Mouse (Mus musculus) midbrain, embryonic 11.5 days (tissue): ENCODE measurements around the gene Zfp212. TPM values are rescaled to one million over a fixed set of nuclear protein-coding genes. Genes with fewer than 3 reads are reported as not detected.

Experiments used
- ATAC-seq: fragments of 200-750 bp; cut with Nextera tagmentation; 2 replicates; pipeline ENCODE4 v1.8.0; 2017; ENCODE audit warnings: moderate TSS enrichment, moderate library complexity; ENCODE audit not compliant: low FRiP score
- DNase-seq: peaks from one replicate; pipeline ENCODE4 v3.0.0; 2015; ENCODE audit warnings: low spot score; ENCODE audit errors: missing footprints
- H3K27ac ChIP-seq: fragments of 300-500 bp; sonication (generic); 2 replicates; pipeline ENCODE4 v1.5.1; 2014; ENCODE audit warnings: low read depth, low read length
- H3K27me3 ChIP-seq: fragments of 300-500 bp; sonication (generic); 2 replicates; pipeline ENCODE4 v1.6.1; 2014; ENCODE audit warnings: mild to moderate bottlenecking, low read length, moderate library complexity, mixed read lengths; ENCODE audit not compliant: control insufficient read depth, insufficient read depth
- H3K36me3 ChIP-seq: fragments of 300-500 bp; sonication (generic); 2 replicates; pipeline ENCODE4 v1.6.1; 2014; ENCODE audit warnings: mild to moderate bottlenecking, low read length, moderate library complexity, mixed read lengths; ENCODE audit not compliant: control insufficient read depth, insufficient read depth
- H3K4me1 ChIP-seq: fragments of 300-500 bp; sonication (generic); 2 replicates; pipeline ENCODE4 v1.6.1; 2014; ENCODE audit warnings: low read length; ENCODE audit not compliant: control insufficient read depth, insufficient read depth
- H3K4me2 ChIP-seq: fragments of 300-500 bp; sonication (generic); 2 replicates; pipeline ENCODE4 v1.6.1; 2014; ENCODE audit warnings: mild to moderate bottlenecking, moderate library complexity
- H3K4me3 ChIP-seq: fragments of 300-500 bp; sonication (generic); 2 replicates; pipeline ENCODE4 v1.5.1; 2014; ENCODE audit warnings: low read depth, low read length
- H3K9ac ChIP-seq: fragments of 300-500 bp; sonication (generic); 2 replicates; pipeline ENCODE4 v1.6.1; 2014; ENCODE audit warnings: low read length
- H3K9me3 ChIP-seq: fragments of 300-500 bp; sonication (generic); 2 replicates; pipeline ENCODE4 v1.6.1; 2016; ENCODE audit warnings: low read length; ENCODE audit not compliant: control insufficient read depth
- WGBS: fragments of 180-500 bp; shearing (Covaris S2); extraction: QIAGEN DNeasy Blood & Tissue Kit; methylation state at CpG from one replicate; pipeline ENCODE4 v1.1.7; 2014; 5-methylcytosine and 5-hydroxymethylcytosine counted together
- polyA plus RNA-seq: library from polyadenylated mRNA; unstranded; fragments of >200 nt; fragmentation: Nextera tagmentation; extraction: Ambion mirVana; gene quantifications from 2 replicates; pipeline ENCODE4 v1.2.1, GENCODE M21; 2014

Gene Zfp212
- polyA plus RNA-seq, 1 experiment from 2014 or later = 13.1 TPM

DNA sequence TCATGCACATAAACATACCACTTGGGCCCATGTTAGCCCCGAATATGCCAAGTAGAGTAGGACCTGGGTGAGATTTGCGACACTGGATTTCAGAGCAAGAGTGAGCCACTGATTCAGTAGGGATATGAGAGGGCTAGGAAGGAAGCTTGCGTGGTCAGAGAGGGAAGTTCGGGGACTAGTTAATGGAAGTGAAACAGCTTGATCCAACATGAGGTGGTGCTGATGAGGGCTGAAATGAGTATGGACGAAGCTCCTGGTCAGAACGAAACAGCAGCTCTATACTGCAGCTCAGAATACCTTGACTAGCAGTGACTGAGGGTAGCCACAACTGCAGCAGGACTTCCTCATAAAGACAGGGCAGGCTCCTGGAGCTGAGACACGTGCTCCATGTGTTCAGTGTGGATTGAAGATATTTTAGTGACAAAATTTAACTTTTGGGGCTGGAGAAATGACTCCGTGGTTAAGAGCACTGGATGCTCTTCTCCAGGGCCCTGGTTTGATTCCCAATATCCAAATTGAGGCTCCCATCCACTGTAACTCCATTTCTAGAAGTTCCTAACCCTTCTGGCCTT, 31.4 kb upstream of the Zfp212 start:
- no peaks in the 10 kb centered on the region for H3K9me3 ChIP-seq
- WGBS = 88% methylated on average over 8 of the region's 8 CpGs
- H3K36me3 ChIP-seq = peaks cover 33% of the 10 kb centered on the region
- no peak overlapping the region for H3K4me2 ChIP-seq
- no peak overlapping the region for H3K9ac ChIP-seq
- no peaks in the 10 kb centered on the region for H3K27me3 ChIP-seq
- DNase-seq (no peak), ATAC-seq (no peak)
- H3K27ac ChIP-seq = no peak overlapping the region
- H3K4me1 ChIP-seq = no peaks in the 10 kb centered on the region
- H3K4me3 ChIP-seq = no peak overlapping the region

DNA sequence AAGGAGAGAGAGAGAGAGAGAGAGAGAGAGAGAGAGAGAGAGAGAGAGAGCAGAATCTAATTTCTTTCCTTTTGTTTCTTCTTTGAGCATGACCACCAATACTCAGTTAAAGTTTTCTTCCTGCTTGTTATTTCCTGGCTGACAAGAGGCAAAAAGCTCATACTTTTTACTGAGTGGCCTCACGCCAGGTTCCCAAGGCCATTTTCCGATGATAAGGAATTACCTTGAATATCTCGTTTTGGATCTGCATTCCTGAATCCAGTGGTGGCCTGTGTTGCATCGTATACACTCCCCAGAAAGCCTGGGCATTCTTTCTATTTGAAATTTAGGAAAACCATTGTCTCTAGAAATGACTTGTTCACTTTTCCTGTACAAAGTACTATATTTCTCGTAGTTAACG, 20.9 kb upstream of the Zfp212 start:
- no peaks in the 10 kb centered on the region for H3K9me3 ChIP-seq
- H3K27me3 ChIP-seq = peaks cover 8% of the 10 kb centered on the region
- H3K27ac ChIP-seq = no peak overlapping the region
- ATAC-seq (no peak), DNase-seq (no peak)
- 90% methylated on average over 6 of the region's 6 CpGs for WGBS
- no peak overlapping the region for H3K4me2 ChIP-seq
- no peak overlapping the region for H3K9ac ChIP-seq
- peaks cover 6% of the 10 kb centered on the region for H3K36me3 ChIP-seq
- no peak overlapping the region for H3K4me3 ChIP-seq
- no peaks in the 10 kb centered on the region for H3K4me1 ChIP-seq

DNA sequence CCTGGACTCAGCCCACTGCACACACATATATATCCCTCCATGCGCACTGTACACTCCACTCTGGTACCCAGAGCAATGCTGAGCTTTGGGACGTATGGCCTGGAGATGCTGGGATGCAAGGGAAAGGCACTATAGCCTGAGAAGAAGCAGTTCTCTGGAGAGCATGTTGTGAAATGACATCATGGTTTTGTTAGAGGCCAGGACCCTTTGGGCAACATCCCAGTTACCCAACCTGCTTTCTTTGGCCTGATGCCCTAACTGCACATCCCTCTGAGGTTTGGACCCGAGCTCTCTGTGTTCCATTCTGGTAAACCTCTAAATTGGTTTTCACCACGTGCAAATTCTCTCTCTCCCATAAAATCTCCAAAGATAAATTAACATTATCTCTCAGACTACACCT, 16.7 kb upstream of the Zfp212 start:
- no peak overlapping the region for H3K27ac ChIP-seq
- ATAC-seq = no peak
- no peak overlapping the region for H3K9ac ChIP-seq
- no peak overlapping the region for H3K4me3 ChIP-seq
- peaks cover 8% of the 10 kb centered on the region for H3K27me3 ChIP-seq
- 84% methylated on average over 4 of the region's 4 CpGs for WGBS
- no peaks in the 10 kb centered on the region for H3K9me3 ChIP-seq
- no peaks in the 10 kb centered on the region for H3K4me1 ChIP-seq
- no peak overlapping the region for H3K4me2 ChIP-seq
- DNase-seq = no peak
- peaks cover 15% of the 10 kb centered on the region for H3K36me3 ChIP-seq

DNA sequence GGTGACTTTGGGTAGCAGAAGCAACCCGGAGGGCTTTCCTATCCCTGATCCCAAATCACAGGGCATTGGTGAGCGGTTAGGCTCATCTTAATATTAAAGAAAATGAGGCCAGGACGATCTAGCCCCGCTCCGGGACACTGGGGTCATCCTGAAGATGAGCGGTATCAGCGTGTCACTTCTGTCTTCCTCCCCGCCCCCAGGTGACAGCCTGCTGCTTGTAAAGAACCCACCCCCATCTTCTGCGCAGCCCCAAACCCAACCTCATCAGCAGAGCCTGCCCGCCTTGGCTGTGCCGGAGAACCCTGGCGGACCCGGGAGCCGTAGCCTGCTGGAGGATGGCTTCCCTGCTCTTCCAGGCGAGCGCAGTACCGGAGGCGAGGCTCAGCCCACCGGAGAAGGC, 15.9 kb upstream of the Zfp212 start:
- no peak for ATAC-seq
- H3K4me2 ChIP-seq = no peak overlapping the region
- peaks cover 8% of the 10 kb centered on the region for H3K27me3 ChIP-seq
- no peak overlapping the region for H3K27ac ChIP-seq
- H3K4me1 ChIP-seq = no peaks in the 10 kb centered on the region
- H3K36me3 ChIP-seq = peaks cover 15% of the 10 kb centered on the region
- no peaks in the 10 kb centered on the region for H3K9me3 ChIP-seq
- no peak overlapping the region for H3K4me3 ChIP-seq
- DNase-seq = no peak
- 23% methylated on average over 19 of the region's 19 CpGs for WGBS
- no peak overlapping the region for H3K9ac ChIP-seq

GRCm38 (mm10) chr6:47904917-47905695, 15.2 kb upstream of the Zfp212 start:
- DNase-seq = no peak
- Histone ChIP-seq H3K4me1 (no peaks in the 10 kb centered on the region), H3K36me3 (peaks cover 15% of the 10 kb centered on the region), H3K27ac (no peak overlapping the region), H3K4me2 (no peak overlapping the region), H3K27me3 (peaks cover 8% of the 10 kb centered on the region), H3K9ac (no peak overlapping the region), H3K9me3 (no peaks in the 10 kb centered on the region), H3K4me3 (no peak overlapping the region)
- WGBS = 52% methylated on average over 44 of the region's 44 CpGs
- ATAC-seq = peak; percentile 11; the same call in 1 of the 2 replicates

DNA sequence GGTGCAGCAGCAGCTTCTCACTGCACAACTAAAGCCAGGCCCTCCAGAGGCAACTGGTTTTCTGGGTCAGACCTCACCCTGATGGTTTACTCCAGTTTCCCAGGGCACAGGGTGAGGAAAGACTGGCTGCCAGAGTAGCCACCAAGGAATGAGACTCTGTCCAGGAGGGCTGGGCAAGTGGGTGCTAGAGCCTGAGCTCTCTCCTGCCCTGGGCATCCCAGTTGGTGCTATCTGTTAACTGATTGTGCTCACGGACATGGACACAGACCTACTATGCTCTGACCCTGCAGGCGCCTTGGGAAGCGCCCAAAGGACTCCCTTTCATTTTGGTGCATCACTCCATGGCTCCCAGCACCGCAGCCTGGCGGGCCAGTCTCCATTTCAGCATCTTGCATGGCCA, 13.9 kb upstream of the Zfp212 start:
- Histone ChIP-seq H3K4me3 (no peak overlapping the region), H3K27me3 (peaks cover 8% of the 10 kb centered on the region), H3K27ac (no peak overlapping the region), H3K4me1 (no peaks in the 10 kb centered on the region), H3K36me3 (peaks cover 15% of the 10 kb centered on the region), H3K4me2 (no peak overlapping the region), H3K9ac (no peak overlapping the region), H3K9me3 (no peaks in the 10 kb centered on the region)
- no peak for ATAC-seq
- 92% methylated on average over 5 of the region's 5 CpGs for WGBS
- DNase-seq = no peak

GRCm38 (mm10) chr6:47909007-47909406, 11.3 kb upstream of the Zfp212 start:
- Histone ChIP-seq H3K4me2 (no peak overlapping the region), H3K27me3 (peaks cover 2% of the 10 kb centered on the region), H3K9ac (no peak overlapping the region), H3K4me3 (no peak overlapping the region), H3K9me3 (no peaks in the 10 kb centered on the region), H3K36me3 (peaks cover 12% of the 10 kb centered on the region), H3K4me1 (no peaks in the 10 kb centered on the region), H3K27ac (no peak overlapping the region)
- DNase-seq = no peak
- WGBS = 86% methylated on average over 1 of the region's 1 CpGs
- no peak for ATAC-seq

- no peaks in the 10 kb centered on the region for H3K36me3 ChIP-seq
- 76% methylated on average over 1 of the region's 1 CpGs for WGBS
- ATAC-seq (no peak), DNase-seq (no peak)
- no peaks in the 10 kb centered on the region for H3K27me3 ChIP-seq
- no peak overlapping the region for H3K27ac ChIP-seq
- no peaks in the 10 kb centered on the region for H3K4me1 ChIP-seq
- H3K4me3 ChIP-seq = no peak overlapping the region
- H3K9ac ChIP-seq = no peak overlapping the region
- H3K9me3 ChIP-seq = no peaks in the 10 kb centered on the region
- H3K4me2 ChIP-seq = no peak overlapping the region
These were observed 8.6 kb upstream of the Zfp212 start for GRCm38 (mm10) chr6:47911650-47912049.

DNA sequence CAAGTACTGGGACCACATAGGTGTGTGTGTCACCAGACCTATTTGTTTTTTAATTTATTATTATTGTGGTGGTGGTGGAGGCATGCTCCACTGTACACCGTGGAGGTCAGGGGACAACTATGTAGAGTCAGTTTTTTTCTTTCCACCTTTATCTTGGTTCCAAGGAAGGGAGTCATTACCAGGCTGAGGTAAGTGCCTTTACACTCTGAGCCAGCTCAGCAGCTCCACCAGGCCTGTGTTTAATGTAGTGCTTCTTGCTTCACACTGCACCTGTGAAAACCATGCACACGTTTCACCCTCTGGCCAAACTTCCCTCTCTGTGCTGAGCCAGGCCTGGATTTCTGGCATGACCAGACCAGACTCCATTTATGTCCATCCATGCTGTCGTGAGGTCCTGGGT, 7.3 kb upstream of the Zfp212 start:
- H3K4me3 ChIP-seq = no peak overlapping the region
- DNase-seq (no peak), ATAC-seq (no peak)
- no peak overlapping the region for H3K27ac ChIP-seq
- 65% methylated on average over 3 of the region's 3 CpGs for WGBS
- H3K9me3 ChIP-seq = no peaks in the 10 kb centered on the region
- H3K4me1 ChIP-seq = no peaks in the 10 kb centered on the region
- H3K36me3 ChIP-seq = no peaks in the 10 kb centered on the region
- H3K9ac ChIP-seq = no peak overlapping the region
- H3K27me3 ChIP-seq = no peaks in the 10 kb centered on the region
- H3K4me2 ChIP-seq = no peak overlapping the region
